Mouse (Mus musculus) MEL (cell line): Measurements from ENCODE around the gene Gm11084. TPM values are rescaled to one million over a fixed set of nuclear protein-coding genes. Genes with fewer than 3 reads are reported as not detected.
"Not testable (repeated sequence)": the region's sequence is repeated elsewhere in the genome, so short reads cannot be mapped to it uniquely, and the experiment has no call there.

Source experiments
- DNase-seq: peaks from one replicate; pipeline ENCODE4 v3.0.0; 2011; ENCODE audit warnings: low read depth, low spot score
- H3K27ac ChIP-seq: 2 replicates; pipeline ENCODE4 v1.5.1; 2012; ENCODE audit warnings: low read depth, mild to moderate bottlenecking, control low read depth, low read length, moderate library complexity; ENCODE audit not compliant: control insufficient read depth
- H3K27me3 ChIP-seq, 2 experiments: fragments of 150-350 bp in 1 of 2; sonication (generic) in 1 of 2; 2 replicates each; pipeline ENCODE4 v1.6.1; 2012; ENCODE audit warnings: low read length in 2 of 2, mild to moderate bottlenecking in 2 of 2, improper control_type of control experiment in 1 of 2, moderate library complexity in 1 of 2; ENCODE audit not compliant: insufficient read depth in 2 of 2, control insufficient read depth in 1 of 2
- H3K36me3 ChIP-seq, 2 experiments: 2 replicates each; pipeline ENCODE4 v1.6.1; 2012 to 2014; ENCODE audit warnings: low read length in 2 of 2, improper control_type of control experiment in 1 of 2, inconsistent platforms in 1 of 2, mild to moderate bottlenecking in 1 of 2; ENCODE audit not compliant: insufficient read depth in 2 of 2, control insufficient read depth in 1 of 2
- H3K4me1 ChIP-seq, 2 experiments: fragments of 150-350 bp in 1 of 2; sonication (generic) in 1 of 2; 2 replicates each; pipeline ENCODE4 v1.6.1; 2012; ENCODE audit warnings: low read length in 2 of 2, improper control_type of control experiment in 1 of 2, mild to moderate bottlenecking in 1 of 2; ENCODE audit not compliant: insufficient read depth in 2 of 2, control insufficient read depth in 1 of 2
- H3K4me3 ChIP-seq, 2 experiments: fragments of 150-350 bp in 1 of 2; sonication (generic) in 1 of 2; 2 replicates each; pipeline ENCODE4 v1.5.1; 2012; ENCODE audit warnings: low read depth in 2 of 2, low read length in 2 of 2, mild to moderate bottlenecking in 2 of 2, moderate library complexity in 2 of 2, control low read depth in 1 of 2, improper control_type of control experiment in 1 of 2; ENCODE audit not compliant: control insufficient read depth in 1 of 2, insufficient read depth in 1 of 2
- H3K79me2 ChIP-seq: 2 replicates; pipeline ENCODE4 v1.6.1; 2012; ENCODE audit warnings: mild to moderate bottlenecking, low read length, moderate library complexity; ENCODE audit not compliant: control insufficient read depth, poor library complexity, insufficient read depth
- H3K9ac ChIP-seq: 2 replicates; pipeline ENCODE4 v1.6.1; 2012; ENCODE audit warnings: low read depth, mild to moderate bottlenecking, control low read depth, low read length, moderate library complexity; ENCODE audit not compliant: control insufficient read depth, poor library complexity, severe bottlenecking
- H3K9me3 ChIP-seq: fragments of 150-350 bp; sonication (generic); replicated peaks from 2 replicates; pipeline ENCODE4 v1.6.1; 2012; ENCODE audit warnings: mild to moderate bottlenecking, low read length, improper control_type of control experiment, moderate library complexity; ENCODE audit not compliant: insufficient read depth
- BHLHE40 ChIP-seq: IDR thresholded peaks from 2 replicates; pipeline ENCODE4 v1.6.1; 2012; ENCODE audit warnings: low read depth, mild to moderate bottlenecking, inconsistent platforms, low read length, improper control_type of control experiment, borderline replicate concordance
- CTCF ChIP-seq, 3 experiments: IDR thresholded peaks in 2 of 3; conservative IDR thresholded peaks in 1 of 3; 2 replicates each; pipeline ENCODE4 v1.5.1; 2011 to 2012; ENCODE audit warnings: low read length in 3 of 3, low read depth in 2 of 3, mild to moderate bottlenecking in 2 of 3, improper control_type of control experiment in 1 of 3, inconsistent platforms in 1 of 3, mixed read lengths in 1 of 3, moderate library complexity in 1 of 3; ENCODE audit not compliant: control insufficient read depth in 1 of 3, insufficient read depth in 1 of 3, poor library complexity in 1 of 3, severe bottlenecking in 1 of 3
- ELF1 ChIP-seq: IDR thresholded peaks from 2 replicates; pipeline ENCODE4 v1.6.1; 2014; ENCODE audit warnings: low read depth, mild to moderate bottlenecking, inconsistent platforms, low read length, improper control_type of control experiment, moderate library complexity
- ETS1 ChIP-seq: IDR thresholded peaks from 2 replicates; pipeline ENCODE4 v1.6.1; 2012; ENCODE audit warnings: low read depth, mild to moderate bottlenecking, inconsistent platforms, low read length, improper control_type of control experiment, moderate library complexity
- GABPA ChIP-seq: IDR thresholded peaks from 2 replicates; pipeline ENCODE4 v1.6.1; 2012; ENCODE audit warnings: low read depth, mild to moderate bottlenecking, inconsistent platforms, low read length, improper control_type of control experiment, moderate library complexity
- GATA1 ChIP-seq: IDR thresholded peaks from 2 replicates; pipeline ENCODE4 v1.6.1; 2011; ENCODE audit warnings: low read depth, low read length, improper control_type of control experiment
- HCFC1 ChIP-seq: IDR thresholded peaks from 2 replicates; pipeline ENCODE4 v1.6.1; 2012; ENCODE audit warnings: low read depth, mild to moderate bottlenecking, inconsistent platforms, low read length, improper control_type of control experiment, moderate library complexity
- KAT2A ChIP-seq: conservative IDR thresholded peaks from 2 replicates; pipeline ENCODE4 v1.6.1; 2012; ENCODE audit warnings: low read depth, low read length, improper control_type of control experiment, inconsistent platforms
- MAX ChIP-seq: IDR thresholded peaks from 2 replicates; pipeline ENCODE4 v1.6.1; 2011; ENCODE audit warnings: low read length, improper control_type of control experiment
- MYC ChIP-seq: IDR thresholded peaks from 2 replicates; pipeline ENCODE4 v1.6.1; 2011; ENCODE audit warnings: low read depth, mild to moderate bottlenecking, low read length, improper control_type of control experiment, moderate library complexity
- NELFE ChIP-seq: IDR thresholded peaks from 2 replicates; pipeline ENCODE4 v1.6.1; 2011; ENCODE audit warnings: low read depth, low read length, improper control_type of control experiment
- NRF1 ChIP-seq: IDR thresholded peaks from 2 replicates; pipeline ENCODE4 v1.6.1; 2014; ENCODE audit warnings: low read depth, mild to moderate bottlenecking, inconsistent platforms, low read length, improper control_type of control experiment, moderate library complexity; ENCODE audit not compliant: poor library complexity, insufficient read depth, severe bottlenecking
- POLR2A ChIP-seq, 2 experiments: IDR thresholded peaks; 2 replicates each; pipeline ENCODE4 v1.6.1; 2011 to 2012; ENCODE audit warnings: low read length in 2 of 2, mild to moderate bottlenecking in 2 of 2, control low read depth in 1 of 2, improper control_type of control experiment in 1 of 2, low read depth in 1 of 2, moderate library complexity in 1 of 2; ENCODE audit not compliant: control insufficient read depth in 1 of 2, insufficient read depth in 1 of 2, poor library complexity in 1 of 2
- POLR2AphosphoS2 ChIP-seq: IDR thresholded peaks from 2 replicates; pipeline ENCODE4 v1.6.1; 2011; ENCODE audit warnings: low read length, improper control_type of control experiment
- POLR2AphosphoS5 ChIP-seq: IDR thresholded peaks from 2 replicates; pipeline ENCODE4 v1.6.1; 2012; ENCODE audit warnings: low read depth, borderline replicate concordance, mild to moderate bottlenecking, inconsistent platforms, low read length, moderate library complexity, mixed read lengths
- RAD21 ChIP-seq: IDR thresholded peaks from 2 replicates; pipeline ENCODE4 v1.6.1; 2011; ENCODE audit warnings: mild to moderate bottlenecking, low read depth, low read length, improper control_type of control experiment
- RCOR1 ChIP-seq: IDR thresholded peaks from 2 replicates; pipeline ENCODE4 v1.6.1; 2012; ENCODE audit warnings: low read depth, mild to moderate bottlenecking, inconsistent platforms, low read length, improper control_type of control experiment
- SMC3 ChIP-seq: IDR thresholded peaks from 2 replicates; pipeline ENCODE4 v1.6.1; 2011; ENCODE audit warnings: low read depth, low read length, improper control_type of control experiment
- TBP ChIP-seq: IDR thresholded peaks from 2 replicates; pipeline ENCODE4 v1.8.0; 2011; ENCODE audit warnings: low read depth, low read length, improper control_type of control experiment
- TCF12 ChIP-seq: IDR thresholded peaks from 2 replicates; pipeline ENCODE4 v1.6.1; 2014; ENCODE audit warnings: low read depth, mild to moderate bottlenecking, inconsistent platforms, low read length, improper control_type of control experiment, moderate library complexity
- USF1 ChIP-seq: IDR thresholded peaks from 2 replicates; pipeline ENCODE4 v1.6.1; 2014; ENCODE audit warnings: low read depth, mild to moderate bottlenecking, inconsistent platforms, low read length, improper control_type of control experiment, moderate library complexity
- USF2 ChIP-seq, 2 experiments: IDR thresholded peaks; 2 replicates each; pipeline ENCODE4 v1.6.1; 2011 to 2012; ENCODE audit warnings: improper control_type of control experiment in 2 of 2, low read length in 2 of 2, borderline replicate concordance in 1 of 2, inconsistent platforms in 1 of 2, low read depth in 1 of 2, mild to moderate bottlenecking in 1 of 2; ENCODE audit not compliant: insufficient read depth in 1 of 2
- ZKSCAN1 ChIP-seq: IDR thresholded peaks from 2 replicates; pipeline ENCODE4 v1.6.1; 2012; ENCODE audit warnings: low read depth, mild to moderate bottlenecking, inconsistent platforms, low read length, improper control_type of control experiment, moderate library complexity
- ZNF384 ChIP-seq: IDR thresholded peaks from 2 replicates; pipeline ENCODE4 v1.6.1; 2012; ENCODE audit warnings: low read depth, mild to moderate bottlenecking, inconsistent platforms, low read length, improper control_type of control experiment
- polyA plus RNA-seq, 2 experiments: library from polyadenylated mRNA; stranded (reverse) in 1 of 2; unstranded in 1 of 2; fragments of >175 nt in 1 of 2; fragments of >200 nt in 1 of 2; gene quantifications; 2 replicates each; pipeline versions ENCODE4 v1.2.1 to v1.2.4; 2012; ENCODE audit warnings: low replicate concordance in 2 of 2, low read depth in 1 of 2; ENCODE audit not compliant: insufficient read length in 2 of 2, insufficient read depth in 1 of 2, missing spikeins in 1 of 2
- total RNA-seq: library from RNA; depleted of rRNA; stranded (reverse); fragments of 300-350 nt; gene quantifications from 2 replicates; pipeline ENCODE4 v1.2.3, GENCODE M21; 2012

Gm11084 gene
- total and polyA plus RNA-seq, 3 experiments, result not detected

DNA sequence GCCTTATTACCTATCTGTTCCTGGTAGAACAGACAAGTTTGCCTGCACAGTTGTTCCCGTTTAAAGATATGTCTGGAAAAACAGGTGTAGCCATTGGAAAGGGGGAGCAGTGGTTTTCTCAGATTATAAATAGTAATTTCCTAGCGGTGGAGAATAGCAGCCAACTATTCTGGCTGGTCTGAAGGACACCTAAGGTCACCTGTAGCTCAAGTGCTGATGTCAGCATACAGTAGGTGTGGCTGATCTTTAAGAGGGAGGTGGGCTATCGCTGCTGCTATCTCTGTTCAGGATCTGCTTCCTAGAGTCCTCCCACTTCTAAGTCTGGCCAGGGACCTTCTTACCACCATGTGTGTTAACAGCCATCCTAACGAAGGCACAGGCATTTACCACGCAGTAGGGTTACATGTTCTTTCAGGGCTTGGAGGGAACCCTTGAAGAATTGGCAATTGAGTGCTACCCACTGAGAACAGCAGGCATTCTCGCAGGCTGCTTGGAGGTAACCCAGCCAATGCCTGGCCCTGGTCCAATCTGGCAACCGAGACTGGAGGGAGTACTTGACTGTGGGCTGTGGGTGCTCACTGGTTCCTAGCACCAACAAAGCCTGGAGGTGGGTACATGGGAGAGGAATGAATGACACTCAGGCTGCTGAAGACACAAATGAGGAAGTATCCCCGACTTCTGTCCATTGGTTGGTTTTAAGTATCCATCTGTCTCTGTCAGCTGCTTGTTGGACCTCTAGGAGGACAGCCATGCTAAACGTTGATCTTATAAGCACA is 33.0 kb upstream of the Gm11084 start:
- no peak overlapping the region for H3K4me3 ChIP-seq
- H3K27me3 ChIP-seq, result no peaks in the 10 kb centered on the region
- H3K36me3 ChIP-seq, result peaks cover 0 to 29% of the 10 kb centered on the region in 2 experiments; a peak in 2 of 4 replicates
- no peaks in the 10 kb centered on the region for H3K9me3 ChIP-seq
- no peak overlapping the region for H3K9ac ChIP-seq
- H3K79me2 ChIP-seq, result no peaks in the 10 kb centered on the region
- no peak for TF ChIP-seq GATA1
- TF ChIP-seq TCF12, result no peak
- no peak for TF ChIP-seq CTCF (IDR thresholded peaks at IDR 0.05 in 2 of 3, conservative IDR thresholded peaks at IDR 0.05 in 1 of 3; ENCODE audit: control insufficient read depth in 1 of 3, insufficient read depth in 1 of 3, low read depth in 2 of 3, low read length in 3 of 3, poor library complexity in 1 of 3, severe bottlenecking in 1 of 3)
- TF ChIP-seq TBP, result no peak
- no peak for TF ChIP-seq NELFE
- TF ChIP-seq HCFC1, result no peak
- no peak for TF ChIP-seq GABPA
- no peak for TF ChIP-seq ETS1
- no peak for TF ChIP-seq ELF1
- no peak for TF ChIP-seq POLR2AphosphoS5
- TF ChIP-seq MYC, result no peak
- no peak for TF ChIP-seq USF1
- no peak for TF ChIP-seq MAX
- peak; percentile 76 for DNase-seq
- peaks cover 19 to 28% of the 10 kb centered on the region in 2 experiments for H3K4me1 ChIP-seq
- no peak overlapping the region for H3K27ac ChIP-seq

- H3K36me3 ChIP-seq, H3K4me1 ChIP-seq, H3K9ac ChIP-seq, H3K27me3 ChIP-seq, H3K27ac ChIP-seq, H3K4me3 ChIP-seq, H3K79me2 ChIP-seq, H3K9me3 ChIP-seq: not testable (repeated sequence)
- DNase-seq, result peak; percentile 28
These were observed 27.5 kb upstream of the Gm11084 start for GRCm38 (mm10) chr2:73014063-73014462.

DNA sequence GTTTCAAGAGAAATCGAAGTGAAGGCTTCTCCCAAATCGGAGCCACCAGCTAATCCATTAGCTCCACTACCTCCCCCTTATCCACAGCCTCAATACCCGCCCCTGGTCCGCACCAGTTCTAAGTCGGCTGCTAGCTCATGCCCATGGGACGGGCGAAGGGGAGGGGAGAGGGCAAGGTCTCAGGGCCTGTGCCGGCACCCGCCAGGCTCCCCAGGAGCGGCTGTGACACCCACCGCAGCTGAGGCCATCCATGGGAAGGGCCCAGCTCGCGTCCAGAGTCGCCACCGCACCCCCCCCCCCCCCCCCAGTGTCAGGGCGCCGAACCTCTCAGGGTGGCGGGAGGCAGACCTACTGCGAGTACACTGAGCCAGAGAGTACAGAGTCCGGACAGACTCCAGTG is 26.1 kb upstream of the Gm11084 start:
- Histone ChIP-seq H3K27me3 (no peaks in the 10 kb centered on the region), H3K4me1 (no peaks in the 10 kb centered on the region; a peak in 2 of 4 replicates), H3K4me3 (no peak overlapping the region), H3K9me3 (no peaks in the 10 kb centered on the region), H3K9ac (no peak overlapping the region), H3K79me2 (no peaks in the 10 kb centered on the region), H3K36me3 (no peaks in the 10 kb centered on the region), H3K27ac (no peak overlapping the region)
- TF ChIP-seq ETS1 (no peak), CTCF (IDR thresholded peaks at IDR 0.05 in 2 of 3, conservative IDR thresholded peaks at IDR 0.05 in 1 of 3; ENCODE audit: control insufficient read depth in 1 of 3, insufficient read depth in 1 of 3, low read depth in 2 of 3, low read length in 3 of 3, poor library complexity in 1 of 3, severe bottlenecking in 1 of 3) (no peak), MYC (no peak), POLR2AphosphoS5 (no peak), GABPA (no peak), USF2 (IDR thresholded peaks at IDR 0.05; ENCODE audit: borderline replicate concordance in 1 of 2, insufficient read depth in 1 of 2, low read depth in 1 of 2, low read length in 2 of 2) (no peak), RAD21 (no peak), TCF12 (no peak), RCOR1 (no peak), TBP (no peak), POLR2AphosphoS2 (no peak), POLR2A (IDR thresholded peaks at IDR 0.05; ENCODE audit: control insufficient read depth in 1 of 2, insufficient read depth in 1 of 2, low read depth in 1 of 2, low read length in 2 of 2, poor library complexity in 1 of 2) (no peak), MAX (no peak), SMC3 (no peak), NRF1 (no peak), ZNF384 (no peak), BHLHE40 (no peak), ZKSCAN1 (no peak), KAT2A (no peak)
- no peak for DNase-seq
